Mouse (Mus musculus) kidney, adult 10 weeks (tissue): ENCODE data around the gene Patl1. TPM values are rescaled to one million over a fixed set of nuclear protein-coding genes. Genes with fewer than 3 reads are reported as not detected.

Experiments used
- polyA plus RNA-seq: library from polyadenylated mRNA; stranded (reverse); fragments of 350-450 nt; fragmentation: Illumina TruSeq; extraction: RNeasy Lipid Tissue Mini Kit (QIAGEN cat#74804); gene quantifications from one replicate; pipeline ENCODE4 v1.2.3, GENCODE M21; 2014; ENCODE audit warnings: low read depth, low replicate concordance

The Patl1 gene
- polyA plus RNA-seq: 23.9 TPM

DNA sequence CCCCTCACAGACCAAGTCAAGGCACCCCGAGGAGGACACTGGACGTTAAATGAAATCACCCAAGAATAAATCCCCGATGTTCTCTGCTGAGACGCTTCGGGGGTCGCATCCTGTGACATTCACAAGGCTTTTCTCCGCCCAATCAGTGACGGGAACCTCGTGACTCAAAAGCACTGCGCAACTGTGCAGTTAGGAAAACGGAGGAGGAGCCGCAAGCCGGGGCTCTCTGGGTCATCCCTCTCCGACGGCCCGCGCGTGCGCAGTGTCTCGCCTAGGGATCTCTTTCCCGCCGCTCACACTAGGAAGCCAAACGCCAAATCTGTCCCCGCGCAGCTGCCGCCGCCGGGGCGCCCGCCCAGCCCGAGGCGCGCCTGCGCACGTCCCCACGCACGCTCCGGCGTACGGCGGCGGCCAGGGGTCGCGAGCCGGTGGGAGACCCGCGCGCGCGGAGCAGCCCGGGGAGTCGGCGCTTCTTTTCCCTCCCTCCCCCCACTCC is at the start of gene Patl1:
Patl1 (plus strand) TSS at position 363 of the 496 bp plus-strand sequence.

DNA sequence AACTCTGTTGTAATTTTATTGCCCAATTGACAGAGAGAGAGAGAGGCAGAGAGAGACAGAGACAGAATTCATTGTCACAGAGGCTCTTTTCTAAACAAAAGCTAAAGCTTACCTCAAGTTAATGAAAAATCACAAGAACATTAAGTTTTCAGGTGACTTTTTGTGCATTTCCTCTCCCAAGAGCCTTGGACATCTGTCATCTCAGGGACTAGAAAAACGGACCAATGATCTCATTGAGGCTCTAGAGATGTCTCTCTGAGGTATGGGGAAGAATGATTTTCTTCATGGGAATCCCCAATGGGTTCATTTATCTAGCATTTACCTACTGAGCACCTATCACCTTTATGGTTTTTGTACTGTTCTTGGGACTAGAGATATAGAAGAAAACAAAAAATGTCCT is 37.2 kb upstream of the Patl1 start, which contains the start of gene Olfr1419:
Olfr1419 (minus strand) TSS at position 101 of the 400 bp plus-strand sequence.

GRCm38 (mm10) chr19:11886265-11886664 is 25.9 kb upstream of the Patl1 start, which contains the start of gene Olfr1420:
TSS of gene Olfr1420 (plus strand) at chr19:11886565.

GRCm38 (mm10) chr19:11965023-11965942 is 53.1 kb downstream of the Patl1 start, which contains the start of gene Osbp:
TSS of gene Osbp (plus strand) at chr19:11965941.

Other genes starting within 250 kb of the Patl1 start
- not detected for gene Oosp1, start 221.2 kb upstream of the Patl1 start, polyA plus RNA-seq
- gene Oosp3, start 215.3 kb upstream of the Patl1 start, polyA plus RNA-seq: not detected
- not detected for gene Gif, start 164.8 kb upstream of the Patl1 start, polyA plus RNA-seq
- gene Mrpl16, start 142.0 kb upstream of the Patl1 start, polyA plus RNA-seq: 54.7 TPM
- gene Stx3, start 93.0 kb upstream of the Patl1 start, polyA plus RNA-seq: 54.3 TPM
- not detected for gene Olfr1417, start 73.2 kb upstream of the Patl1 start, polyA plus RNA-seq
- not detected for gene Olfr1418, start 51.3 kb upstream of the Patl1 start, polyA plus RNA-seq
- not detected for gene Olfr1419, start 37.3 kb upstream of the Patl1 start, polyA plus RNA-seq
- not detected for gene Olfr1420, start 25.8 kb upstream of the Patl1 start, polyA plus RNA-seq
- gene Osbp, start 53.5 kb downstream of the Patl1 start, polyA plus RNA-seq: 36.7 TPM
- gene Olfr1423, start 128.9 kb downstream of the Patl1 start, polyA plus RNA-seq: not detected
- gene Olfr1424, start 150.3 kb downstream of the Patl1 start, polyA plus RNA-seq: not detected
- gene Olfr1425, start 165.3 kb downstream of the Patl1 start, polyA plus RNA-seq: not detected
- not detected for gene Olfr1426, start 179.6 kb downstream of the Patl1 start, polyA plus RNA-seq
- not detected for gene Olfr1427, start 190.9 kb downstream of the Patl1 start, polyA plus RNA-seq
- not detected for gene Olfr1428, start 203.5 kb downstream of the Patl1 start, polyA plus RNA-seq
- not detected for gene Olfr76, start 210.8 kb downstream of the Patl1 start, polyA plus RNA-seq